Mouse (Mus musculus): Measurements from ENCODE around the gene Tceal9.
"Not testable (repeated sequence)": the region's sequence is repeated elsewhere in the genome, so short reads cannot be mapped to it uniquely, and the experiment has no call there.

Gene Tceal9

GRCm38 (mm10) chrX:136270393-136271111 lies 25.7 kb downstream of the Tceal9 start:
- DNase-seq (ENCODE audit: low spot score), result not testable (repeated sequence)

DNA sequence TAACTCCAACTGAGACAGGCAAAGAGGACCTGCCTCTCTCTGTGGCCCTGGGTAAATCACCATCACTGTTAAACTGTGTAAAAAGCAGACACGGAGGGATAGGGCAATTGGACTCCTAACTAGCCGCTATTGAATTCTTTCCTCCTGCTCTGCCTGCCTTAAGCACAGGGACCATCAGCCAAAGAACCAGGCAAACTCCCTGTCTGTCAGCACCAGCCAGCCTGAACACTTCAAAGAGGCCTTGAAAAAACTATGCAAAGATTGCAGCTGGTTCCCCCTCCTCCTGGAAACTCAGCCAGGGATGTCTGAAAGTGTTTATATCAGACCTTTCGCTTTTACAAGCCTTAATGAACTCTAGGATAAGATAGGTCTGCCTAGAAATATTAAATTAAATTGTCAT lies 29.7 kb downstream of the Tceal9 start:
- no peak for DNase-seq (ENCODE audit: low spot score)

DNA sequence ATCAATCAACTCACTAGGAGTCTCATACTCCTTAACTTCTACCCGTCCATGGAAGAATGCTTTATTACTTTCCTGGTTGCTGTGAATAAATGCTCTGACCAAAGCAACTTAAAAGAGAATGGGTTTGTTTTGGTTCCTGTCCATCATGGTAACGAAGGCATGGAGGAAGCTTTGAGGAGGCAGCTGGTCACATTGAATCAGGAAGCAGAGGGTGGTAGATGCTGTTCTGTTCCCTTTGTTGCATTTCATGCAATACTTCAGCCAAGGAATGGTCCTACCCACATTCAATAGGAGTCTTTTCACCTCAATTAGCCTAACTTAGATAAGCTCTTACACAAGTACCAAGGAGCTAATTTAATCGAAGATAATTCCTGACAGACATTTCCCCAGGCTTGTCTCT lies 30.5 kb downstream of the Tceal9 start:
- no peak for DNase-seq (ENCODE audit: low spot score)

DNA sequence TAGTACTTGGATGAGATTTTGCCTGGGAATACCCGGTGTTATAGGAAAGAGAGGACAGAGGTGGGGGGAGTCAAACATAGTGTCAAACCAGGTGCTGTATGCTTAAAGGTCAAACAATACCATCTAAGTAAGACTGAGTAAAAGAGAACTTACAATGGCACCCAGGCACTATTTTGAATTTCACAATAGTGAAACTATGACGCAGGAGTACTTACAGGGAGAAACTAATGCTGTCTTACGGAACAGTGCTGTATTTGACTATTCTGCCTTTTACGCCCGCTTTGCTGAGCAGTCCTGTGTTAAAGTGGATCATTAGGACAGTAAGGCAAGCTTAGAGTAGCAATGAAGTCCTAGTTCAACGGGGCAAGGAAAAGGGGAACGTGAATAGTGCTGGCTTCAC lies 32.7 kb downstream of the Tceal9 start:
- no peak for DNase-seq (ENCODE audit: low spot score)

- no peak for DNase-seq (ENCODE audit: low spot score)
Measured at GRCm38 (mm10) chrX:136278401-136278800, 33.5 kb downstream of the Tceal9 start.

GRCm38 (mm10) chrX:136279410-136279809 lies 34.5 kb downstream of the Tceal9 start:
- DNase-seq (ENCODE audit: low spot score), result no peak

DNA sequence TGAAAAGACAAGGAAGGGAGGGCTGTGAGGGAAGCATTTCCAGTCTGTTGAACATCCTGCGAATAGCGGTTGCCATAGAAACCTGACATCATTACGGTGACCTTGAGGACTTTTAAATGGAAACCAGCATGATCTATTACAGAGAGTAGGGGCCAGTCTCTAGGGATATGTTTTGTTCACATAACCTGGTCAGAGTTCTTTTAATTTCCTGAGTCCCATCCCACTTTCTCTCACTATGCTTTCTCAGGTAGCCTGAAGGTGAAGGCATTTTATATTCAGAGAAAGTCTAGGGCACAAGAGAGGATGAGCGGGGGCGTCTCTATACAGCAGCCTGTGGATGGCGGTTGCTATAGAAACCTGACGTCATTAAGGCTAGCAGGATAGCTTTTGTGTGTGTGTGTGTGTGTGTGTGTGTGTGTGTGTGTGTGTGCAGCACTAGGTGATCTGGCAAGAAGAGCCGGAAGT lies 46.0 kb downstream of the Tceal9 start:
- DNase-seq (ENCODE audit: low spot score), result peak; percentile 55
